Mouse (Mus musculus): ENCODE data around the gene Rsad1. TPM values are rescaled to one million over a fixed set of nuclear protein-coding genes. Genes with fewer than 3 reads are reported as not detected.

Gene Rsad1
- polyA plus RNA-seq (2017; shearing (Covaris generic)): 2.2 TPM

GRCm38 (mm10) chr11:94548888-94549690 lies at the start of gene Rsad1:
TSS of gene Rsad1 (minus strand) at chr11:94549255.

GRCm38 (mm10) chr11:94564437-94565150 lies 15.5 kb upstream of the Rsad1 start, which contains the start of gene Chad:
TSS of gene Chad (plus strand) at chr11:94565047.

GRCm38 (mm10) chr11:94521219-94521843 lies 27.7 kb downstream of the Rsad1 start, which contains the start of gene Mycbpap:
TSS of gene Mycbpap (minus strand) at chr11:94521742.

GRCm38 (mm10) chr11:94499661-94500152 lies 49.3 kb downstream of the Rsad1 start, which contains the start of gene Epn3:
TSS of gene Epn3 (minus strand) at chr11:94499974.

Other genes with a start within 250 kb of the Rsad1 start
- 80.1 TPM for gene Luc7l3, start 227.3 kb downstream of the Rsad1 start, polyA plus RNA-seq (2017; shearing (Covaris generic))
- 37.6 TPM for gene Ankrd40, start 221.3 kb downstream of the Rsad1 start, polyA plus RNA-seq (2017; shearing (Covaris generic))
- gene Abcc3, start 156.3 kb downstream of the Rsad1 start, polyA plus RNA-seq (2017; shearing (Covaris generic)): not detected
- gene Cacna1g, start 75.1 kb downstream of the Rsad1 start, polyA plus RNA-seq (2017; shearing (Covaris generic)): 0.04 TPM
- gene Spata20, start 63.1 kb downstream of the Rsad1 start, polyA plus RNA-seq (2017; shearing (Covaris generic)): not detected
- gene Epn3, start 49.3 kb downstream of the Rsad1 start, polyA plus RNA-seq (2017; shearing (Covaris generic)): not detected
- gene Mycbpap, start 27.5 kb downstream of the Rsad1 start, polyA plus RNA-seq (2017; shearing (Covaris generic)): not detected
- gene Chad, start 15.8 kb upstream of the Rsad1 start, polyA plus RNA-seq (2017; shearing (Covaris generic)): not detected
- gene Acsf2, start 52.6 kb upstream of the Rsad1 start, polyA plus RNA-seq (2017; shearing (Covaris generic)): 6.8 TPM
- gene Lrrc59, start 80.5 kb upstream of the Rsad1 start, polyA plus RNA-seq (2017; shearing (Covaris generic)): 66.0 TPM
- 21.9 TPM for gene Mrpl27, start 104.5 kb upstream of the Rsad1 start, polyA plus RNA-seq (2017; shearing (Covaris generic))
- 0.40 TPM for gene Eme1, start 104.7 kb upstream of the Rsad1 start, polyA plus RNA-seq (2017; shearing (Covaris generic))
- gene Xylt2, start 128.3 kb upstream of the Rsad1 start, polyA plus RNA-seq (2017; shearing (Covaris generic)): 54.8 TPM
- gene Gm11541, start 155.2 kb upstream of the Rsad1 start, polyA plus RNA-seq (2017; shearing (Covaris generic)): not detected
- gene Cdc34b, start 192.5 kb upstream of the Rsad1 start, polyA plus RNA-seq (2017; shearing (Covaris generic)): not detected
- gene Tmem92, start 233.4 kb upstream of the Rsad1 start, polyA plus RNA-seq (2017; shearing (Covaris generic)): not detected

All from naive thymus-derived CD4-positive, alpha-beta T cell, adult 5 months (primary cell).